ENCODE assay signal across 2 mouse cellular contexts in the genomic region with DNA sequence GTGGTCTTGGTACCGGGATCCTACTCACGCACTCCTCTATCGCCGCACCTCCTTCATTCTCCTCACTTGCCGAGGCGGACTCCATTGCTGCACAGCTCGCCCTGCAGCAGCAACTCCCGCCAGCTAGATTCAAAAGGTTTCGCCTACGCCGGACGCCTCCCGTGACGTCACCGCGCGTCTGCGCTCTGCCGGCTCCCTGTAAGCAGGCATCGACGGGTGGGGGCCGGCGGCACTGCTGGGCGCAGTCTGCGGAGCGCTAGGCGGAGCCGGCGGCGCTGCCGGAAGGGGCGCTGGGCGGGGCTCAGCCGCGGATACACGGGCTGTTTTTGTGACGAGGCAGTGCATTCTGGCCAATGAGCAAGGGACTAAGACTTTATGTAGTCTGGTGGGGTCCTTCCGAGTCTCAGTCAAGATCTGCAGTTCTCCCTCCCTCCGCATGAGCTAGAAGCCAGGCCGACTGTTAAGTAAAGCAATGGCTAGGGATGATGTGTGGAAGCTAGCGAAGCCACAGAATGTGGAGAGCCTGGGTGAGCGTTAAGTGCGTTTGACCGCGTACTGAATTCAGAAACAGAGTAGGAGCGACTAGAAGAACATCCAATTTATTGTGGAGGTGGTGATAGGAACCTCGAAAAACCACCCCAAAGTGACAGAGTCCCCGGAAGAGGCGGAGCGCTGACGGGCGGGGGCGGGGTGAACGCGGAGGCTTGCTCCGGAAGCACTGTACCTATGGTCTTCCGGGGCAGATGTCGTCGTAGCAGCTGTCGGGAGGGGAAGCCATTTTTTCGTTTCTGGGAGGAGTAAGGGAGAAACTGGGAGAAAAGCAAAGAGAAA.
TF ChIP-seq lines count a peak whose summit lies in the region.

Mastl (minus strand) TSS at position 248 of the 831 bp plus-strand sequence.
Yme1l1 (plus strand) TSS at position 593 of the 831 bp plus-strand sequence.

TF ChIP-seq in C2C12, 6 proteins besides CTCF, POLR2A, EP300 and RAD21 (continued from another document):
- TF ChIP-seq MAX (IDR thresholded peaks at IDR 0.05) (no peak), USF1 (IDR thresholded peaks at IDR 0.05; ENCODE audit: low read depth) (no peak), MYOG (IDR thresholded peaks at IDR 0.05; ENCODE audit: control insufficient read depth, extremely low read depth, insufficient read length) (no peak), CEBPB (IDR thresholded peaks at IDR 0.05; ENCODE audit: low read depth) (no peak)

TF ChIP-seq in myocyte, 11 proteins besides CTCF, POLR2A, EP300 and RAD21 (continued from another document):
- peak; percentile 98 for TF ChIP-seq E2F4 (IDR thresholded peaks at IDR 0.05; ENCODE audit: insufficient read depth)
- TF ChIP-seq MAX (IDR thresholded peaks at IDR 0.05; ENCODE audit: low read depth): no peak
- no peak for TF ChIP-seq CEBPB (IDR thresholded peaks at IDR 0.05; ENCODE audit: insufficient read depth, poor library complexity, severe bottlenecking)
- no peak for TF ChIP-seq USF1 (IDR thresholded peaks at IDR 0.05; ENCODE audit: low read depth)
- no peak for TF ChIP-seq TCF12 (IDR thresholded peaks at IDR 0.05; ENCODE audit: insufficient read depth, poor library complexity, severe bottlenecking)
- TF ChIP-seq SRF (IDR thresholded peaks at IDR 0.05; ENCODE audit: control insufficient read depth, insufficient read length, low read depth): peak; percentile 64
- TF ChIP-seq POLR2AphosphoS2 (IDR thresholded peaks at IDR 0.05; ENCODE audit: insufficient read length, low read depth): peak; percentile 85
- peak; percentile 36 to 81 (median 75) for TF ChIP-seq MYOG (IDR thresholded peaks at IDR 0.05; ENCODE audit: control insufficient read depth in 1 of 3, insufficient read depth in 1 of 3, insufficient read length in 2 of 3, low read depth in 2 of 3)
- TF ChIP-seq MYOD1 (IDR thresholded peaks at IDR 0.05; ENCODE audit: control insufficient read depth in 1 of 3, insufficient read length in 2 of 3, low read depth in 2 of 3): peak; percentile 65 to 69 (median 66)
- TF ChIP-seq TCF3 (IDR thresholded peaks at IDR 0.05; ENCODE audit: insufficient read length, low read depth): no peak
TF ChIP-seq in myocyte: peak in this region for 5.
